Mouse (Mus musculus): Measurements from ENCODE around the gene Acvrl1.

Acvrl1 gene

GRCm38 (mm10) chr15:101097985-101098651, 30.2 kb upstream of the Acvrl1 start:
- no peak for TF ChIP-seq GATA4 (IDR thresholded peaks at IDR 0.05; ENCODE audit: insufficient replicate concordance, low read length)

- TF ChIP-seq GATA4 (IDR thresholded peaks at IDR 0.05; ENCODE audit: insufficient replicate concordance, low read length), result no peak
Measured at GRCm38 (mm10) chr15:101100996-101101395, 27.3 kb upstream of the Acvrl1 start.

GRCm38 (mm10) chr15:101103605-101104304, 24.6 kb upstream of the Acvrl1 start:
- no peak for TF ChIP-seq GATA4 (IDR thresholded peaks at IDR 0.05; ENCODE audit: insufficient replicate concordance, low read length)

- TF ChIP-seq GATA4 (IDR thresholded peaks at IDR 0.05; ENCODE audit: insufficient replicate concordance, low read length), result no peak
Measured at GRCm38 (mm10) chr15:101105496-101105994, 22.8 kb upstream of the Acvrl1 start.

GRCm38 (mm10) chr15:101106011-101106410, 22.3 kb upstream of the Acvrl1 start:
- no peak for TF ChIP-seq GATA4 (IDR thresholded peaks at IDR 0.05; ENCODE audit: insufficient replicate concordance, low read length)

- TF ChIP-seq GATA4 (IDR thresholded peaks at IDR 0.05; ENCODE audit: insufficient replicate concordance, low read length), result no peak
Measured at GRCm38 (mm10) chr15:101107906-101108671, 20.2 kb upstream of the Acvrl1 start.

GRCm38 (mm10) chr15:101113176-101113575, 15.1 kb upstream of the Acvrl1 start:
- TF ChIP-seq GATA4 (IDR thresholded peaks at IDR 0.05; ENCODE audit: insufficient replicate concordance, low read length), result no peak

- TF ChIP-seq GATA4 (IDR thresholded peaks at IDR 0.05; ENCODE audit: insufficient replicate concordance, low read length), result no peak
Measured at GRCm38 (mm10) chr15:101115511-101116110, 12.7 kb upstream of the Acvrl1 start, which contains the start of gene Ankrd33. Ankrd33 (plus strand) TSS chr15:101115755.

- TF ChIP-seq GATA4 (IDR thresholded peaks at IDR 0.05; ENCODE audit: insufficient replicate concordance, low read length), result no peak
Measured at GRCm38 (mm10) chr15:101118399-101119125, 9.8 kb upstream of the Acvrl1 start.

GRCm38 (mm10) chr15:101121411-101122289, 6.7 kb upstream of the Acvrl1 start:
- TF ChIP-seq GATA4 (IDR thresholded peaks at IDR 0.05; ENCODE audit: insufficient replicate concordance, low read length), result no peak

- TF ChIP-seq GATA4 (IDR thresholded peaks at IDR 0.05; ENCODE audit: insufficient replicate concordance, low read length), result no peak
Measured at GRCm38 (mm10) chr15:101122290-101122589, 6.1 kb upstream of the Acvrl1 start.

GRCm38 (mm10) chr15:101123202-101123601, 5.1 kb upstream of the Acvrl1 start:
- no peak for TF ChIP-seq GATA4 (IDR thresholded peaks at IDR 0.05; ENCODE audit: insufficient replicate concordance, low read length)

- TF ChIP-seq GATA4 (IDR thresholded peaks at IDR 0.05; ENCODE audit: insufficient replicate concordance, low read length), result no peak
Measured at GRCm38 (mm10) chr15:101125561-101125960, 2.8 kb upstream of the Acvrl1 start.

Data from liver, adult (tissue).